In genomic region chr14:50771342-50771741, GRCm38 (mm10) we compare ENCODE assay signal across 16 mouse cellular contexts. TPM values are rescaled to one million over a fixed set of nuclear protein-coding genes. Genes with fewer than 3 reads are reported as not detected.
DNase-seq lines count a peak whose midpoint lies in the region; ATAC-seq and TF ChIP-seq lines count a peak whose summit lies in the region.
"Had no signal": no experiment of that assay in that cellular context is flagged by ENCODE, and none has a peak within 500 bp of the region (broad histone marks: within the 10 kb centered on the region; RNA-seq: fewer than 3 reads in every experiment).

No protein-coding gene starts in this region.

- no peaks in the 10 kb centered on the region for H3K27me3 ChIP-seq in lung, embryonic 14.5 days (ENCODE audit: insufficient read depth, low read length)
- H3K27me3 ChIP-seq: forebrain, embryonic 12.5 days; kidney, embryonic 15.5 days had no signal

- no peak for DNase-seq in gastrocnemius, adult 2 months
- DNase-seq in gastrocnemius, postnatal 10 days: no peak
- DNase-seq in lung, embryonic 14.5 days: peak; percentile 7
- no peak for DNase-seq in lung, postnatal 4 days
- DNase-seq in B cell, adult 2 months: peak; percentile 18 to 33
- DNase-seq in adipocyte (ENCODE audit: low spot score): peak; percentile 14
- no peak for DNase-seq in left cerebral cortex, adult 9 months (ENCODE audit: low spot score in 2 of 2)
- no peak for DNase-seq in cerebellum, adult 8-10 months

- WGBS in lung, embryonic 14.5 days: 76% methylated on average over 2 of the region's 2 CpGs

- peaks cover 82% of the 10 kb centered on the region for H3K36me3 ChIP-seq in lung, embryonic 14.5 days (ENCODE audit: insufficient read depth)

- no peak overlapping the region for H3K4me3 ChIP-seq in gastrocnemius, adult 2 months
- H3K4me3 ChIP-seq in lung, embryonic 14.5 days (ENCODE audit: low read depth, low read length): no peak overlapping the region
- H3K4me3 ChIP-seq: forebrain, embryonic 12.5 days; kidney, embryonic 15.5 days had no signal

- intact Hi-C loops in gastrocnemius, adult 2 months (cut with DNase I): no loop called here

- H3K4me1 ChIP-seq in lung, embryonic 14.5 days (ENCODE audit: insufficient read depth): no peaks in the 10 kb centered on the region
- H3K4me1 ChIP-seq: forebrain, embryonic 12.5 days; kidney, embryonic 15.5 days had no signal

- H3K4me2 ChIP-seq in lung, embryonic 14.5 days: no peak overlapping the region
- H3K4me2 ChIP-seq: forebrain, embryonic 12.5 days; kidney, embryonic 15.5 days had no signal

- ATAC-seq in lung, embryonic 14.5 days (ENCODE audit: insufficient read depth): no peak

- no peak overlapping the region for H3K27ac ChIP-seq in gastrocnemius, adult 2 months
- H3K27ac ChIP-seq in lung, embryonic 14.5 days (ENCODE audit: low read depth): no peak overlapping the region
- H3K27ac ChIP-seq: forebrain, embryonic 12.5 days; kidney, embryonic 15.5 days; macrophage had no signal

- TF ChIP-seq CTCF in gastrocnemius, adult 2 months (IDR thresholded peaks at IDR 0.05): peak; percentile 42
- TF ChIP-seq CTCF in lung, embryonic 14.5 days (IDR thresholded peaks at IDR 0.05; ENCODE audit: low read depth): peak; percentile 42

- H3K9ac ChIP-seq in lung, embryonic 14.5 days: no peak overlapping the region
- H3K9ac ChIP-seq: forebrain, embryonic 12.5 days; kidney, embryonic 15.5 days had no signal

- H3K9me3 ChIP-seq in lung, embryonic 14.5 days (ENCODE audit: low read depth, low read length): no peaks in the 10 kb centered on the region
- H3K9me3 ChIP-seq: forebrain, embryonic 12.5 days; kidney, embryonic 15.5 days had no signal

RNA-seq across cellular contexts. Expression of gene Ttc5, which starts 14.0 kb away (rescaled TPM):
- 1 to 10 TPM; 6.2 to 6.4 TPM for total RNA-seq in gastrocnemius, adult 2 months (2021)
- 10 to 100 TPM; 16.3 to 20.2 TPM for total RNA-seq in gastrocnemius, postnatal 10 days (2021)
- polyA plus RNA-seq in lung, embryonic 14.5 days (2014; fragmentation: Nextera tagmentation; extraction: Ambion mirVana): 68.3 and 68.6 TPM in 2 replicates

RNA-seq across cellular contexts. Expression of gene Olfr749, which starts 26.4 kb away (rescaled TPM):
- not detected for total RNA-seq in gastrocnemius, adult 2 months (2021)
- not detected for total RNA-seq in gastrocnemius, postnatal 10 days (2021)
- polyA plus RNA-seq in lung, embryonic 14.5 days (2014; fragmentation: Nextera tagmentation; extraction: Ambion mirVana): not detected in 2 replicates
- total RNA-seq: common myeloid progenitor, adult 5-6 weeks; gastrocnemius, postnatal 4 days; heart, postnatal 25 days; left cerebral cortex, postnatal 36 days had no signal
- polyA plus RNA-seq: forebrain, embryonic 12.5 days; kidney, embryonic 15.5 days; macrophage; stomach, embryonic 16.5 days had no signal

RNA-seq across cellular contexts. Expression of gene Ccnb1ip1, which starts 36.2 kb away (rescaled TPM):
- not detected for total RNA-seq in gastrocnemius, adult 2 months (2021)
- total RNA-seq in gastrocnemius, postnatal 10 days (2021): not detected
- not detected in 2 replicates for polyA plus RNA-seq in lung, embryonic 14.5 days (2014; fragmentation: Nextera tagmentation; extraction: Ambion mirVana)
- total RNA-seq: common myeloid progenitor, adult 5-6 weeks; gastrocnemius, postnatal 4 days; left cerebral cortex, postnatal 36 days had no signal
- polyA plus RNA-seq: forebrain, embryonic 12.5 days; kidney, embryonic 15.5 days; macrophage; stomach, embryonic 16.5 days had no signal

RNA-seq across cellular contexts. Expression of gene Parp2, which starts 36.3 kb away (rescaled TPM):
- total RNA-seq in gastrocnemius, adult 2 months (2021): 10 to 100 TPM; 10.2 TPM
- total RNA-seq in gastrocnemius, postnatal 10 days (2021): 10 to 100 TPM; 14.0 to 20.2 TPM
- polyA plus RNA-seq in lung, embryonic 14.5 days (2014; fragmentation: Nextera tagmentation; extraction: Ambion mirVana): 71.0 and 74.7 TPM in 2 replicates

Comparison
In these comparisons a context has a peak if more than half of its experiments do, and no peak if none do; other contexts are left out.
1. DNase-seq: peak in lung, embryonic 14.5 days (single experiment), B cell, adult 2 months (2 of 2) and adipocyte (single experiment); none in gastrocnemius, adult 2 months (single experiment), gastrocnemius, postnatal 10 days (single experiment), lung, postnatal 4 days (0 of 2), left cerebral cortex, adult 9 months (0 of 2) and cerebellum, adult 8-10 months (single experiment).